Mouse (Mus musculus) forebrain, embryonic 14.5 days (tissue): ENCODE results near the gene Slc26a11. TPM values are rescaled to one million over a fixed set of nuclear protein-coding genes. Genes with fewer than 3 reads are reported as not detected.

ENCODE experiments used
- ATAC-seq: fragments of 200-750 bp; cut with Nextera tagmentation; 2 replicates; pipeline ENCODE4 v1.8.0; 2017; ENCODE audit warnings: mild to moderate bottlenecking, moderate library complexity
- DNase-seq: peaks from one replicate; pipeline ENCODE4 v3.0.0-alpha.2; 2015; ENCODE audit warnings: low spot score
- H3K27ac ChIP-seq: fragments of 300-500 bp; sonication (generic); 2 replicates; pipeline ENCODE4 v1.5.1; 2014; ENCODE audit warnings: low read depth, mild to moderate bottlenecking, control low read depth, low read length, moderate library complexity
- H3K27me3 ChIP-seq: fragments of 300-500 bp; sonication (generic); replicated peaks from 2 replicates; pipeline ENCODE4 v1.6.1; 2014; ENCODE audit warnings: low read length, control low read depth, mixed read lengths; ENCODE audit not compliant: control insufficient read depth, insufficient read depth
- H3K36me3 ChIP-seq: fragments of 300-500 bp; sonication (generic); 2 replicates; pipeline ENCODE4 v1.6.1; 2014; ENCODE audit warnings: low read length, control low read depth; ENCODE audit not compliant: control insufficient read depth, insufficient read depth
- H3K4me1 ChIP-seq: fragments of 300-500 bp; sonication (generic); 2 replicates; pipeline ENCODE4 v1.6.1; 2014; ENCODE audit warnings: antibody characterized with exemption, low read length, control low read depth; ENCODE audit not compliant: control insufficient read depth, insufficient read depth
- H3K4me2 ChIP-seq: fragments of 300-500 bp; sonication (generic); 2 replicates; pipeline ENCODE4 v1.6.1; 2014; ENCODE audit warnings: mild to moderate bottlenecking, control low read depth, low read length
- H3K4me3 ChIP-seq: fragments of 300-500 bp; sonication (generic); 2 replicates; pipeline ENCODE4 v1.5.1; 2014; ENCODE audit warnings: low read depth, low read length, control low read depth
- H3K9ac ChIP-seq: fragments of 300-500 bp; sonication (generic); 2 replicates; pipeline ENCODE4 v1.6.1; 2014; ENCODE audit warnings: mild to moderate bottlenecking, low read length, control low read depth, moderate library complexity
- H3K9me3 ChIP-seq: fragments of 300-500 bp; sonication (generic); replicated peaks from 2 replicates; pipeline ENCODE4 v1.6.1; 2016; ENCODE audit warnings: low read length, control low read depth, mixed read lengths; ENCODE audit not compliant: control insufficient read depth
- WGBS: fragments of 180-500 bp; shearing (Covaris S2); extraction: QIAGEN DNeasy Blood & Tissue Kit; methylation state at CpG from one replicate; pipeline ENCODE4 v1.1.7; 2014; 5-methylcytosine and 5-hydroxymethylcytosine counted together
- polyA plus RNA-seq: library from polyadenylated mRNA; unstranded; fragments of >200 nt; fragmentation: Nextera tagmentation; extraction: Ambion mirVana; gene quantifications from 2 replicates; pipeline ENCODE4 v1.2.1, GENCODE M21; 2014

Slc26a11 gene
- polyA plus RNA-seq, 1 experiment from 2014 or later, result 2.5 TPM

DNA sequence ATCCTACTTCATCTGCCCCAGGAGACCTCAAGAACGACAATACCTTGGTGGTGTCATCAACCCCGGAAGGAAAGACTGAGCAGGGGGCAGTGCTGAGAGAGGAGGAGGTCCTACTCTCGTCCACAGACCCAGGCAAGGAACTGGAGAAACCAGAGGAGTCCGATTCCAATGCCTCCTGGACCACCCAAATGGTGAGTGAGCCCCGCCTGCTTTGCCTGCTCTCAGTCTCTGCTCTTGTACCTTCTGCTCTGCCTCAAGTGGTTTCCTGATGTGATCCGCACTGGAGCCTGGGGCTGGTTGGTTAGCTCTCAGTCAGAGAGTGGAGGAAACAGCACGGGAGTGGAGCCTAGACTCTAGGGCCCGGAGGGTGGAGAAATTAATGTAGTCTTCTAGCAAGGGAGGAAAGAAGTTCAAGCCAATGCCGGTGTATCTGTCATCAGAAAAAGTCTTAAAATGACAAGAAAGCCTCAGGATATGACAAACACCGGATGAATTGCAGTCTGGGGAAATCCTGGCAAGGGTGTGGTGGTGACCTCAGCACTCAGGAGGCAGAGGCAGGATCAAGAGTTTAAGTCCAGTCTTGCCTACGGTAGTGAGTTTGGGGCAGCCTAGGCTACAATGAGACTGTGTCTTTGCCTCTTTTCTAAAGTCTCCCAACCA, 47.3 kb downstream of the Slc26a11 start:
- ATAC-seq (no peak), DNase-seq (no peak)
- Histone ChIP-seq H3K9ac (no peak overlapping the region), H3K4me2 (no peak overlapping the region), H3K27me3 (no peaks in the 10 kb centered on the region), H3K4me1 (no peaks in the 10 kb centered on the region), H3K27ac (no peak overlapping the region), H3K9me3 (no peaks in the 10 kb centered on the region), H3K36me3 (no peaks in the 10 kb centered on the region), H3K4me3 (no peak overlapping the region)
- 55% methylated on average over 11 of the region's 11 CpGs for WGBS

DNA sequence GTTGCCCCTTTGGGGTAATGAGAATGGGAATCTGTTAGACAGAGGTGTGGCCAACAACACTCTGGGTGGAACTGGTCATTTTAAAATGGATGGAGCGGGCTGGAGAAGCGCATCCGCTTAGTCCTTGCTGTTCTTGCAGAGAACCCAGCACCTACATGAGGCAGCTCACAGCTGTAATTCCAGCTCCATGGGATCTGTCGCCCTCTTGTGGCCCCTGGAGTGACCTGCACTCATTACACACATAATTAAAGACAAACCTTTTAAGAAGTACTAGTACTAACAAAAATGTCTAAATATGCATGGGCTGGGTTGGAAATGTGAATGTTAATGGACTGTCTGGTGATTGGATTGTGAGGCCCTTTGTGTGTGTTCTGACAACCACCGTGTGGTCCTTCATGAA, 49.3 kb downstream of the Slc26a11 start:
- no peaks in the 10 kb centered on the region for H3K4me1 ChIP-seq
- ATAC-seq (no peak), DNase-seq (no peak)
- H3K9ac ChIP-seq, result no peak overlapping the region
- H3K36me3 ChIP-seq, result no peaks in the 10 kb centered on the region
- H3K9me3 ChIP-seq, result no peaks in the 10 kb centered on the region
- 50% methylated on average over 5 of the region's 5 CpGs for WGBS
- no peak overlapping the region for H3K4me2 ChIP-seq
- no peaks in the 10 kb centered on the region for H3K27me3 ChIP-seq
- no peak overlapping the region for H3K4me3 ChIP-seq
- H3K27ac ChIP-seq, result no peak overlapping the region

DNA sequence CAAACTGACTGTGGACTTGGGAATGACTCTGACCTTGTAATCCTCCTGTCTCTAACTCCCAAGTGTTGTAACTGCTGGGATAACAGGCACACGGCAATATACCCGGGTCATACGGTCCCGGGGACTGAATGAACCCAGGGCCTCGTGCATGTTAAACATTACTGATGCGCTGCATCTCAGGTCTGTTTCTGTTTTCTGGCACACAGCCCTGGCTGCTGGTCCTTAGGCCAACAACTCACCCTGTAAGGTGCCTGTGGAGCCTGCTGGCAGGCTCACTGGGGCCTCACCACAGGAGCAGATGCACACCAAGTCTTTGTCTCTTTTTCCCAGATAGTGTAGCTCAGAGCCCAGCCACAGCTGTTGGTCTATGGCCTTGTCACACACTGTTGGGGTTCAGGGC, 52.0 kb downstream of the Slc26a11 start:
- 92% methylated on average over 6 of the region's 6 CpGs for WGBS
- no peak for ATAC-seq

DNA sequence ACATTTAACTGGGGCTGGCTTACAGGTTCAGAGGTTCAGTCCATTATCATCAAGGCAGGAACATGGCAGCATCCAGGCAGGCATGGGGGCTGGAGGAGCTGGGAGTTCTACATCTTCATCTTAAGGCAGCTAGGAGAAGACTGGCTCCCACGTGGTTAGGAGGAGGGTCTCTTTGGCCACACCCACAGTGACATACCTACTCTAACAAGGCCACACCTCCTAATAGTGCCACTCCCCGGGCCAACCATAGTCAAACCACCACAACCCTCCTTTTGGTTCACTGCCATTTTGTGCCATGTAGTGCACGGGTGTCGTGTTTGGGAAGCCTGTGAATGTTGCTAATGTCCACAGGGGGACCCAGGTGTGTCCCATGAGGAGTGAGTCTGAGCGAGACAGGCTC, 52.6 kb downstream of the Slc26a11 start:
- H3K4me2 ChIP-seq, result no peak overlapping the region
- 47% methylated on average over 5 of the region's 5 CpGs for WGBS

More for the DNA sequence above, 52.0 kb downstream of the Slc26a11 start:
- H3K9me3 ChIP-seq, result no peaks in the 10 kb centered on the region
- no peaks in the 10 kb centered on the region for H3K36me3 ChIP-seq
- no peak overlapping the region for H3K27ac ChIP-seq
- H3K4me3 ChIP-seq, result no peak overlapping the region
- H3K9ac ChIP-seq, result no peak overlapping the region
- H3K4me1 ChIP-seq, result no peaks in the 10 kb centered on the region
- no peaks in the 10 kb centered on the region for H3K27me3 ChIP-seq
- no peak for DNase-seq
- no peak overlapping the region for H3K4me2 ChIP-seq

DNA sequence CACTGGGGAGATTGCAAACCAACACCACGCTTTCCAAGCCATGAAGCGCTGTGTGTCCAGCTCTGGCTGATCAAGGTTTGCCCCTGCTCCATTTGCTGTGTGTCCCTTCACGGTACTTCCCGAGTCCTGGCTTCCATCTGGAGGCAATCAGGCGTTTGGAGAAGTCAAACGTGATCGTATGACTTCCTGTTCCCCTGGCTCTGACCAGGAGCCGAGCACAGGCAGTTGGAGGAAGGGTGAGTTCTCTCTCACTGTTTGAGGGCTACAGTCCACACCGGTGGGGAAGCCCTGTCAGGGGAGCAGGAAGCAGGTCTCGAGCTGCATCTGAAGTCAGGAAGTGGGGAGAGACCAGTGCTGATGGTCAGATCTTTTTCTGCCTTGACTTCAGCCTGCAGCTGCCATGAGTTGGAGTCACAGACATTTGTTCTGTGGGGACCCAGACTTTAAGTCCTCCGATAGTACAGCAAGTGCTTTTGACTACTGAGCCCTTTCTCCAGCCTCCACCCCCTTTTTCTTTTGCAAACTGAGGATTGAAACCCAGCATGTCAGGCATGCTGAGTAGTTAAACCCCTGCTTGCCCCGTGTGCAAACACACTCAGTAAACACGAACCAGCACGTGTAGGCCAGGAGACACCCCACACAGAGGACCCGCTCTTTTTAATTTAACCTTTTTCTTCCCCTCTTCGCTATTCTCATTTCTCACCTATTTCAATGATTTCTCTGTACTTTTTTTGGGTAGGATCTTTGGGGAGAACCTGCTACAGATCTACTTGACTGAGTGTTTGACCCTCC, 64.2 kb downstream of the Slc26a11 start:
- no peak overlapping the region for H3K4me3 ChIP-seq
- no peak overlapping the region for H3K9ac ChIP-seq
- H3K27me3 ChIP-seq, result no peaks in the 10 kb centered on the region
- ATAC-seq (no peak), DNase-seq (no peak)
- H3K4me2 ChIP-seq, result no peak overlapping the region
- H3K4me1 ChIP-seq, result no peaks in the 10 kb centered on the region
- H3K27ac ChIP-seq, result no peak overlapping the region
- no peaks in the 10 kb centered on the region for H3K36me3 ChIP-seq
- 71% methylated on average over 16 of the region's 16 CpGs for WGBS
- H3K9me3 ChIP-seq, result no peaks in the 10 kb centered on the region

More for the DNA sequence above, 52.6 kb downstream of the Slc26a11 start:
- Histone ChIP-seq H3K9ac (no peak overlapping the region), H3K27ac (no peak overlapping the region), H3K9me3 (no peaks in the 10 kb centered on the region), H3K36me3 (no peaks in the 10 kb centered on the region), H3K27me3 (no peaks in the 10 kb centered on the region), H3K4me1 (no peaks in the 10 kb centered on the region), H3K4me3 (no peak overlapping the region)
- ATAC-seq, result no peak
- DNase-seq, result no peak

DNA sequence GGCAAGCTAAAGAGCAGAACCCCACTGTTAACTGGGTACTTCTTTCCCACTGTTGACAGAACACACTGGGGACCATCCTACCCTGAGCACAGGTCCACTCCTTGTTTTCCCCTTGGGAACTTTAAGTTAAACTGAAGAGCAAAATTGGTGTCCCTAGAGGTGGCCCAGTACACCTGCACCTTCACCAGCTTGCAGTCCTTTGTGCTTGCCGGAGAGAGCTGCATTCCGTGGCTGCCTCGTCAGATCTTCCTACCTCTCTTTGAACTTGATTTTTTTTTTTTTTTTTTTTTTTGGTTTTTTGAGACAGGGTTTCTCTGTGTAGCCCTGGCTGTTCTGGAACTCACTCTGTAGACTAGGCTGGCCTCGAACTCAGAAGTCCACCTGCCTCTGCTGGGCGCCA, 65.1 kb downstream of the Slc26a11 start:
- H3K4me3 ChIP-seq, result no peak overlapping the region
- no peaks in the 10 kb centered on the region for H3K27me3 ChIP-seq
- no peaks in the 10 kb centered on the region for H3K9me3 ChIP-seq
- DNase-seq (no peak), ATAC-seq (no peak)
- H3K9ac ChIP-seq, result no peak overlapping the region
- 83% methylated on average over 5 of the region's 5 CpGs for WGBS
- H3K4me2 ChIP-seq, result no peak overlapping the region
- H3K36me3 ChIP-seq, result no peaks in the 10 kb centered on the region
- no peak overlapping the region for H3K27ac ChIP-seq
- no peaks in the 10 kb centered on the region for H3K4me1 ChIP-seq

DNA sequence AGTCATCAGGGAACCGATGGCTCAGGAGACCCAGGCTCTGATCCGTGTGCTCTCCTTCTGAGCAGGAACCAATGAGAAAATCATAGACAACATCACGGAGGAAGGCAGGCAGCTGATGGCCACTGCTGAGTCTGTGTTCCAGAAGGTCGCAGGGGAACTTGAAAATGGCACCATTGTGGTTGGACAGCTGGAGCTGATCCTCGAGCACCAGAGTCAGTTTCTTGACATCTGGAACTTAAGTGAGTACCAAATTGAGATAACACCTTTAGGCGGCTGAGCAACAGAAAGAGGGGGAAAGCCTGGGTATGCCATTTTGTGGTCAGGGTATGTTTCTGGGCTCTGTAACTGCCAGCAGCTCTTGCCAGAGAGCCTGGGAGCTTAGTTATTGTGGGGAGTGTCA, 72.1 kb downstream of the Slc26a11 start:
- no peak overlapping the region for H3K4me3 ChIP-seq
- H3K4me2 ChIP-seq, result no peak overlapping the region
- no peak overlapping the region for H3K9ac ChIP-seq
- ATAC-seq (no peak), DNase-seq (no peak)
- 86% methylated on average over 6 of the region's 6 CpGs for WGBS
- no peaks in the 10 kb centered on the region for H3K9me3 ChIP-seq
- H3K36me3 ChIP-seq, result no peaks in the 10 kb centered on the region
- no peaks in the 10 kb centered on the region for H3K27me3 ChIP-seq
- H3K4me1 ChIP-seq, result no peaks in the 10 kb centered on the region
- H3K27ac ChIP-seq, result no peak overlapping the region

DNA sequence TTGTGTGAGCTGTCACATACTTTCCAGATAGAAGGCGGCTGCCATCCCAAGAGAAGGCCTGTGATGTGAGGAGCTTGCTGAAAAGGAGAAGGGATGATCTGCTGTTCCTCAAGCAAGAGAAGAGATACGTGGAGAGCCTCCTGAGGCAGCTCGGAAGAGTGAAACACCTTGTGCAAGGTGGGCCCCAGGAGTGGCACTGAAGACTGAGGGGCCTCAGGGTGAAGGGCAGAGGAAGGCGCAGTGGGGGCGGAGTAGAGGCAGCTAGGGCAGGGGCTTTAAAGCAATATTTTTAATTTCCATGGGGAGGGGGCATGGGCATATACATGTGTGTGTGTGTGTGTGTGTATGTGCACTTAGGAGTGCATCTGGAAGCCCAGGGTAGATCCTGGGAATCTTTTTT, 72.6 kb downstream of the Slc26a11 start:
- DNase-seq (no peak), ATAC-seq (no peak)
- Histone ChIP-seq H3K9ac (peak overlapping the region; percentile 29), H3K9me3 (no peaks in the 10 kb centered on the region), H3K4me2 (peak overlapping the region; percentile 56), H3K36me3 (no peaks in the 10 kb centered on the region), H3K27ac (no peak overlapping the region), H3K4me1 (no peaks in the 10 kb centered on the region), H3K27me3 (no peaks in the 10 kb centered on the region), H3K4me3 (no peak overlapping the region)
- 87% methylated on average over 5 of the region's 5 CpGs for WGBS

DNA sequence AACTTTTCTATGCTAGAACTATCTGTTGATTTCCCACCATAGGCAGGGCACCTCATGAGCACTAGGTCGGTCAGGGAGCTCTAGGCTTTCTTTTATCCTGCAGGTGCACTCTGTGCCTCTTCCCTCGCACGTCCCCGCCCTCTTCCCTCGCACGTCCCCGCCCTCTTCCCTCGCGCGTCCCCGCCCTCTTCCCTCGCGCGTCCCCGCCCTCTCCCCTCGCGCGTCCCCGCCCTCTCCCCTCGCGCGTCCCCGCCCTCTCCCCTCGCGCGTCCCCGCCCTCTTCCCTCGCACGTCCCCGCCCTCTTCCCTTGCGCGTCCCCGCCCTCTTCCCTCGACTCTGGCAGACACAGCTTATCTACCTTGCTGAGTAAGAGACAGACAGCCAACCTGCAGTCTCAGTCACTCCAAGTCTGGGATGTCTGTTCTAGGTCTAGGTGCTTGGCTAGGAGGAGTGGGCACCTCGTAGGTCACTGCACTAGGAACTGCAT, 73.3 kb downstream of the Slc26a11 start:
- peak overlapping the region; percentile 29 for H3K9ac ChIP-seq
- peak overlapping the region; percentile 18 for H3K4me3 ChIP-seq
- H3K4me1 ChIP-seq, result no peaks in the 10 kb centered on the region
- peak; percentile 68 for ATAC-seq
- peak overlapping the region; percentile 56 for H3K4me2 ChIP-seq
- H3K36me3 ChIP-seq, result no peaks in the 10 kb centered on the region
- H3K27me3 ChIP-seq, result no peaks in the 10 kb centered on the region
- no peaks in the 10 kb centered on the region for H3K9me3 ChIP-seq
- H3K27ac ChIP-seq, result no peak overlapping the region
- peak; percentile 54 for DNase-seq
- WGBS, result 2% methylated on average over 28 of the region's 35 CpGs
